Mouse (Mus musculus) spleen, adult 2 months (tissue): ENCODE measurements around the gene Eri3.

Experiments used
- CTCF ChIP-seq: fragments of 200-500 bp; IDR thresholded peaks from 2 replicates; pipeline ENCODE4 v1.5.1; 2011; ENCODE audit warnings: mild to moderate bottlenecking, inconsistent platforms; ENCODE audit not compliant: insufficient read depth, insufficient read length, insufficient replicate concordance; ENCODE audit errors: extremely low read depth
- POLR2A ChIP-seq: fragments of 200-500 bp; IDR thresholded peaks from 2 replicates; pipeline ENCODE4 v1.6.1; 2011; ENCODE audit warnings: low read depth, low read length, inconsistent platforms

DNA sequence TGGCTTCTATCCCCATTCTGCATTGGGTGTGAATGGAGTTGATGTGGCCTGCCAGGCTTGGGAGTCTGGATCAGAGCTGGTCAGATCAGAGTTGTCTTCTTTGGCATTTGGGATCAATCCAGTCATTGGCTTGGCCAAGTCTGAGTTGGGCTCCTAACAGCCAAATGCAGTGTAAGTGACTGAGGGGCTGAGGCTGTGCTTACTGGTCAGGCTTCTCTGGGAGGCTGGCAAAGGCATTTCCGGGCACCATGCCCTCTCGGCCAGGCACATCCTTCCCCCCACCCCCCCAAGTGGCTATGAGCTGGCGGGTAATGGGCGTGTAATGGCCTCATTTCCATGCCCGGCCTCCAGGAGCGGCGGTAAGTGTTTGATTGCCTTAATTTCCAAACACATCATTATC lies 115.4 kb downstream of the Eri3 start:
- TF ChIP-seq CTCF (no peak), POLR2A (no peak)
